Mouse (Mus musculus) heart, postnatal 4 days (tissue): Measurements from ENCODE around the gene Tmem41b. TPM values are rescaled to one million over a fixed set of nuclear protein-coding genes. Genes with fewer than 3 reads are reported as not detected.

Experiments used
- total RNA-seq, 2 experiments: library from RNA; stranded (reverse); gene quantifications; 2 replicates each; pipeline ENCODE4 v1.2.3; 2021

Gene Tmem41b
- total RNA-seq, 2 experiments from 2014 or later = 50.9 to 55.2 TPM

Other genes starting within 250 kb of the Tmem41b start
- 10 to 100 TPM; 33.8 to 35.8 TPM for gene Tmem9b, start 234.1 kb downstream of the Tmem41b start, total RNA-seq
- gene Nrip3, start 204.9 kb downstream of the Tmem41b start, total RNA-seq = under 1 TPM; 0.54 to 0.55 TPM
- gene Scube2, start 121.2 kb downstream of the Tmem41b start, total RNA-seq = 10 to 100 TPM; 13.7 to 15.4 TPM
- 100 to 1,000 TPM; 185 to 190 TPM for gene Dennd5a, start 26.5 kb downstream of the Tmem41b start, total RNA-seq
- 100 to 1,000 TPM in 1 of 2 experiments, 10 to 100 TPM in 1; 99.5 to 103 TPM for gene Ipo7, start 31.3 kb upstream of the Tmem41b start, total RNA-seq
- gene Zfp143, start 74.3 kb upstream of the Tmem41b start, total RNA-seq = 10 to 100 TPM; 12.9 to 14.4 TPM
- 10 to 100 TPM; 42.5 to 45.8 TPM for gene Wee1, start 135.1 kb upstream of the Tmem41b start, total RNA-seq
- gene Swap70, start 234.8 kb upstream of the Tmem41b start, total RNA-seq = 10 to 100 TPM; 23.2 to 24.1 TPM